Mouse (Mus musculus) midbrain, embryonic 14.5 days (tissue): ENCODE data around the gene Tmem200c. TPM values are rescaled to one million over a fixed set of nuclear protein-coding genes. Genes with fewer than 3 reads are reported as not detected.

Experiments used
- ATAC-seq: fragments of 200-750 bp; cut with Nextera tagmentation; 2 replicates; pipeline ENCODE4 v1.8.0; 2017; ENCODE audit warnings: moderate number of reproducible peaks, moderate library complexity; ENCODE audit not compliant: low FRiP score, low TSS enrichment
- DNase-seq: peaks from one replicate; pipeline ENCODE4 v3.0.0-alpha.2; 2015
- H3K27ac ChIP-seq: fragments of 300-500 bp; sonication (generic); replicated peaks from 2 replicates; pipeline ENCODE4 v1.5.1; 2014; ENCODE audit warnings: mild to moderate bottlenecking, low read depth, low read length, moderate library complexity
- H3K27me3 ChIP-seq: fragments of 300-500 bp; sonication (generic); 2 replicates; pipeline ENCODE4 v1.6.1; 2014; ENCODE audit warnings: low read length, control low read depth, mixed read lengths; ENCODE audit not compliant: control insufficient read depth, insufficient read depth
- H3K36me3 ChIP-seq: fragments of 300-500 bp; sonication (generic); 2 replicates; pipeline ENCODE4 v1.6.1; 2014; ENCODE audit warnings: low read length, control low read depth; ENCODE audit not compliant: control insufficient read depth, insufficient read depth
- H3K4me1 ChIP-seq: fragments of 300-500 bp; sonication (generic); 2 replicates; pipeline ENCODE4 v1.6.1; 2014; ENCODE audit warnings: mild to moderate bottlenecking, antibody characterized with exemption, low read length, control low read depth; ENCODE audit not compliant: control insufficient read depth, insufficient read depth
- H3K4me2 ChIP-seq: fragments of 300-500 bp; sonication (generic); 2 replicates; pipeline ENCODE4 v1.6.1; 2014; ENCODE audit warnings: mild to moderate bottlenecking, low read length, moderate library complexity
- H3K4me3 ChIP-seq: fragments of 300-500 bp; sonication (generic); replicated peaks from 2 replicates; pipeline ENCODE4 v1.5.1; 2014; ENCODE audit warnings: low read depth, low read length
- H3K9ac ChIP-seq: fragments of 300-500 bp; sonication (generic); replicated peaks from 2 replicates; pipeline ENCODE4 v1.6.1; 2014; ENCODE audit warnings: mild to moderate bottlenecking, low read length, moderate library complexity
- H3K9me3 ChIP-seq: fragments of 300-500 bp; sonication (generic); 2 replicates; pipeline ENCODE4 v1.6.1; 2016; ENCODE audit warnings: low read length, control low read depth, mixed read lengths; ENCODE audit not compliant: control insufficient read depth
- WGBS: fragments of 180-500 bp; shearing (Covaris S2); extraction: QIAGEN DNeasy Blood & Tissue Kit; methylation state at CpG from one replicate; pipeline ENCODE4 v1.1.7; 2014; 5-methylcytosine and 5-hydroxymethylcytosine counted together
- polyA plus RNA-seq: library from polyadenylated mRNA; unstranded; fragments of >200 nt; fragmentation: Nextera tagmentation; extraction: Ambion mirVana; gene quantifications from 2 replicates; pipeline ENCODE4 v1.2.1, GENCODE M21; 2014

Tmem200c gene
- polyA plus RNA-seq, 1 experiment from 2014 or later: 4.2 TPM

DNA sequence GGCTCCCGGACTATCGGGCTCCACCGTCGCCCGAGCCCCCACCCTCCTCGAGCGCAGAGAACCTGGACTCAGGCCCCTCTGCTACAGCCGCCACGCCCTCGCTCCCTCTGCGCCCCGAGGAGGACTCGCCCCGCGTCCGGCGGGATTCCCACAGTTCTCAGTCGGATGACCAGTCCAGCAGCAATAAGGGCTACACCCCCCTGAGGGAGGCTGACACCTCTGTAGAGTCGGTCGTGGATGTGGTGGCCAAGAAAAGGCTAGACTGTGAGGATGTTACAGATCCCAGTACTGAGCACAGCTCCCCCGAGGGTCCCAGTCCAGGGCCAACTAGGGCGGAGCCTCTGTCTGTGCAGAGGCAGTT is 15.4 kb downstream of the Tmem200c start:
- Histone ChIP-seq H3K4me3 (peak overlapping the region; percentile 55), H3K4me2 (peak overlapping the region; percentile 97), H3K36me3 (no peaks in the 10 kb centered on the region), H3K9ac (peak overlapping the region; percentile 66), H3K27me3 (peaks cover 10% of the 10 kb centered on the region; the same call in 1 of the 2 replicates), H3K9me3 (no peaks in the 10 kb centered on the region), H3K4me1 (peaks cover 22% of the 10 kb centered on the region), H3K27ac (no peak overlapping the region)
- no peak; the same call in 1 of the 2 replicates for ATAC-seq
- WGBS: 3% methylated on average over 22 of the region's 22 CpGs
- peak; percentile 27 for DNase-seq

DNA sequence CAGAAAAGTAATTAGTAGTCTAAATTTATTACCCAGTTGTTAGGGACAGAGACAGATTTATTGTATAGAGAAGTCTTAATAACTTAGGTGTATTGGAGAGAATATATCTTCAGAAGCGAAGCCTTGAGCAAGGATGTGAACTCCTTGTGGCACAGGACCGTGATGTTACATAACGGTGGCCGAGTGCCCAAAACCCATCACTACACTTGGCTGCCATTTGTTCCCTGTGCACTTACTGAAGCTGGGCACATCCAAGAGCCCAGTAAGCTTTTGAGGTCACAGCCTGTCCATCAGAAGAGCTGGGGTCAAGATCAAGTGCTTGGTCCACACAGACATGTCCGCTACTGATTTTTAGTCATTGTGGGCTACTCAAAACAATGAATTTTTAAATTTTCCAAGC is 19.5 kb downstream of the Tmem200c start:
- Histone ChIP-seq H3K36me3 (no peaks in the 10 kb centered on the region), H3K4me1 (peaks cover 12% of the 10 kb centered on the region), H3K27ac (no peak overlapping the region), H3K4me3 (no peak overlapping the region), H3K27me3 (no peaks in the 10 kb centered on the region), H3K4me2 (no peak overlapping the region), H3K9ac (no peak overlapping the region), H3K9me3 (no peaks in the 10 kb centered on the region)
- no peak for DNase-seq
- 90% methylated on average over 5 of the region's 5 CpGs for WGBS
- ATAC-seq: no peak

DNA sequence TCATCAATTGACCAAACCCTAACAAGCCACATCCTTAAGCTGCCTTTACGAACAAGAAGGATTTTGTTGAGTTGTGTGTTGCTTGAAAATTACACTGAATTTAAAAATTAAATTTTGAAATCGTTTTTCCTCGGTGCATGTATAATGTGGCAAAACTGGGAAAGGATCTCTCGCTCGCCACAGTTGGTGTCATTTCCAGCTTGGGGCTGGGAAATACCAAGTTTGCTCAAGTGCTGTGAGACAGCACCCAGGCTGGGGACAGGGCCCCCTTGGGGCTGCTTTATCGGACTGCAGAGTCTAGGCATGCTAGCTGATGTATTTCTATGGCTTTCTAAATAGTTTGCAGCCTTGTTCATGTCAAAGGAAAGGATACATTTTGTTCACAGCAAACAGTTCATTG is 22.3 kb downstream of the Tmem200c start:
- no peaks in the 10 kb centered on the region for H3K27me3 ChIP-seq
- H3K4me2 ChIP-seq: no peak overlapping the region
- H3K9me3 ChIP-seq: no peaks in the 10 kb centered on the region
- H3K9ac ChIP-seq: no peak overlapping the region
- H3K36me3 ChIP-seq: no peaks in the 10 kb centered on the region
- ATAC-seq (no peak), DNase-seq (no peak)
- H3K4me1 ChIP-seq: no peaks in the 10 kb centered on the region; the same call in 1 of the 2 replicates
- 82% methylated on average over 6 of the region's 6 CpGs for WGBS
- no peak overlapping the region for H3K4me3 ChIP-seq
- H3K27ac ChIP-seq: no peak overlapping the region

DNA sequence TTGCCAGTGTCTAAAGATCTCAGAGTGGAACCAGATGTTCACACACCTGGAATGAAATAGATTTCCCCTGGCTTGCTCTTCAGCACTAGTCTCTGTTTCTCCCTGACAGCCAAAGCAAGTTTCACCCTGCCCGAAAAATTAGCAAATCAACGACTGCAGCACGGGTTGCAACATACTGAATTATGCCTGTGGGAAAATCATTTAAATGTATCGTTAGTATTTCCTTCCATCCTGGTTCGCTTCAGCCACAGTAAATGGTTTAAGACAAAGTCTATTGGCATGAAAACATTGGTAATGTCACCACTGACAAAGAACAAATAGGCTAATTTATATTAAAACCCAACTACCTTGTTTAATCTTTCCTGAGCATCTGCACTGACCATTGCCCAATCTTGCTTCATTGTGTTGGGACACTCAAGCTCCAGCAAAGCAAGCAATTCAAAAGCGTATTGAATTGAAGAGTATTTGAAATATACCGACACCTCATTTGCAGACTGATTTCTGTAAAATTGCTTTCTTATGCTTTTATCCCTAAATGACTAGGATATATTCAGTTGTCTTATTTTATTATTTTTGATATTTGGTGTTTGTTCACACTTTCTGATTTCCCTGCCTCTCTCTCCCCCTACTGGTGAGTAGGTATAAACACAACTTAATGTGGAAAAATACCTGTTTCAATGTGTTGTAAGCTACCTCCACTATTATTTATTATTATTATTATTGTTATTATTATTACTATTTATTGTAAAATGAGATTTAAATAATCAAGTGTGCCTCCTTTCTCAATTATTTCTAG is 25.9 kb downstream of the Tmem200c start:
- Histone ChIP-seq H3K9ac (no peak overlapping the region), H3K4me1 (no peaks in the 10 kb centered on the region), H3K36me3 (no peaks in the 10 kb centered on the region), H3K4me3 (no peak overlapping the region), H3K27me3 (no peaks in the 10 kb centered on the region), H3K9me3 (no peaks in the 10 kb centered on the region), H3K27ac (no peak overlapping the region), H3K4me2 (no peak overlapping the region)
- ATAC-seq: no peak
- DNase-seq: peak; percentile 62
- 75% methylated on average over 7 of the region's 7 CpGs for WGBS

DNA sequence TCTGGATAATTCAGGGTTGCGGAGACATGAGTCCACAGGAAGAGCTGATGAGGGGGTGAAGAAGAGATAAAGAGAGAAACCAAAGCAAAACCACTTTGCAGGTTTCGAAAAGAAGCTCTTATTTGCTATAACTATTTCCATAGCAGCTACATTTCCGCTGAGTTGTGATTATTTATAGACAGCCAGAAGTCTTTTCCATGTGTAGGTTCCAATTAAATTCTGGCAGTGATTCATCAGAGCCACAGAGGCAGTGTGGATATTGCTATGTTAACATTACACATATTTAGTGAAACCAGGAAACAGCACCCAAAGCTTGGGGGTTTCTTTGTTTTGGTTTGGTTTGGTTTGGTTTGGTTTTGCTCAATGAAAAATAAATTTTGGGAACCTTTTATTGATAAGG is 37.8 kb downstream of the Tmem200c start:
- no peaks in the 10 kb centered on the region for H3K36me3 ChIP-seq
- H3K9me3 ChIP-seq: no peaks in the 10 kb centered on the region
- H3K27ac ChIP-seq: no peak overlapping the region
- H3K4me1 ChIP-seq: no peaks in the 10 kb centered on the region
- WGBS: 89% methylated on average over 3 of the region's 3 CpGs
- no peak overlapping the region for H3K4me2 ChIP-seq
- ATAC-seq (no peak), DNase-seq (no peak)
- no peak overlapping the region for H3K9ac ChIP-seq
- H3K27me3 ChIP-seq: no peaks in the 10 kb centered on the region
- no peak overlapping the region for H3K4me3 ChIP-seq

DNA sequence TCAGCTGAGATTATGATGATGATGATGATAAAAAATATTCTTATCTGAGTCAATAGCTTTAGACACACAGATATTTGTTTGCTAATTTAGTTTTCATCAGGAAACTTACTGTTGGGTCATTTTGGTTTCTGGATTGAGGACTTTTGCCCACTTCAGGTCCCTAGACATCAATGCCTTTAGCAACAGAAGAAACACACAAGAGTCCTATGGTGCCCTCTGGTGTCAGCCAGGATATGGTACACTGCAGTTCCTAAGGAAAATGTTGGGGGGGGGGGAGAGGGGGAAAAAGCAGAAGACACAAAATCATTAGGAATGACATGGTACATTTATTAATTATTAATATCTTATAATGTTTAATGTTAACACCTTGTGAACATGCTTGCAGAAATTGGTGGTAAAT is 42.0 kb downstream of the Tmem200c start:
- H3K9ac ChIP-seq: no peak overlapping the region
- H3K36me3 ChIP-seq: no peaks in the 10 kb centered on the region
- no peaks in the 10 kb centered on the region for H3K4me1 ChIP-seq
- peak; percentile 63 for DNase-seq
- no peaks in the 10 kb centered on the region for H3K27me3 ChIP-seq
- no peak for ATAC-seq
- H3K4me2 ChIP-seq: no peak overlapping the region
- H3K9me3 ChIP-seq: no peaks in the 10 kb centered on the region
- H3K4me3 ChIP-seq: no peak overlapping the region
- H3K27ac ChIP-seq: no peak overlapping the region

DNA sequence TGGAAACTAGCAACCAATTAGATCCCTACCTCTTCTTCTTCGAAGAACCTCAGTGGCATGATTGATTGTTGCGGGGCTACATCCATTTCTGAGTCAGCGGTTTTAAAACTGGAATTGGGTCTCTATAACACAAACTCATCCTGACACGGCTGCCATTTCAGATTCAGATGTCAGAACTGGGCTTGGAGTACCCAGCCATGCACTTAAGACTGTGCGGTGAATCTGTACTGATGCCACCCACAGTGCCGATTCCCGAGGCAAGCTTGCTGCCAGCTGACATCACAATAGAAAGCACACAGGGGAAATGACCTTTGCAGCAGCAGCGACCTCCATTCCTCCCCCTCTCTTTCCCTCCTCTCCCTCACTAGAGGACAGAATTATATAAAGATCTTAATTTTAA is 47.6 kb downstream of the Tmem200c start:
- Histone ChIP-seq H3K9me3 (no peaks in the 10 kb centered on the region), H3K4me3 (no peak overlapping the region), H3K27me3 (no peaks in the 10 kb centered on the region), H3K9ac (no peak overlapping the region), H3K4me2 (no peak overlapping the region), H3K36me3 (no peaks in the 10 kb centered on the region), H3K4me1 (no peaks in the 10 kb centered on the region), H3K27ac (no peak overlapping the region)
- ATAC-seq (no peak), DNase-seq (no peak)
- WGBS: 32% methylated on average over 8 of the region's 8 CpGs

DNA sequence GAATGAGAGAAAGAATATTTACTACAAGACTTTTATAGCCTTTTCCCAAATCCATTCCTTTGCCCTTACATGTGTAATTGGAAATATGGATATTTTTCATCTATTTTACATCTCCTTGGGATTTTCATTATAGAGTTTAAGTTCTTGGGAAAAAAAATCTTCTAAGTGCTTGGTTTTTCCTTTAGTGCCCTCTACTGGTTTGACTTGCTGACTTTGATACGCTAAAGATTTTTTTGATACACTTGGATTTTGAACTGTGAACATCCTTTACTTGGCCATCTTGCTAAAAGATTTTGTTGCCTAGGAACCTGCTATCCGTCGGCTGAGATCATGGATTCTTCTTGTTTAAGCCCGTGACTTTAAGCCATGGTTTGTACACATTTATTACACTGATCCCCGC is 48.8 kb downstream of the Tmem200c start:
- peak; percentile 71 for DNase-seq

DNA sequence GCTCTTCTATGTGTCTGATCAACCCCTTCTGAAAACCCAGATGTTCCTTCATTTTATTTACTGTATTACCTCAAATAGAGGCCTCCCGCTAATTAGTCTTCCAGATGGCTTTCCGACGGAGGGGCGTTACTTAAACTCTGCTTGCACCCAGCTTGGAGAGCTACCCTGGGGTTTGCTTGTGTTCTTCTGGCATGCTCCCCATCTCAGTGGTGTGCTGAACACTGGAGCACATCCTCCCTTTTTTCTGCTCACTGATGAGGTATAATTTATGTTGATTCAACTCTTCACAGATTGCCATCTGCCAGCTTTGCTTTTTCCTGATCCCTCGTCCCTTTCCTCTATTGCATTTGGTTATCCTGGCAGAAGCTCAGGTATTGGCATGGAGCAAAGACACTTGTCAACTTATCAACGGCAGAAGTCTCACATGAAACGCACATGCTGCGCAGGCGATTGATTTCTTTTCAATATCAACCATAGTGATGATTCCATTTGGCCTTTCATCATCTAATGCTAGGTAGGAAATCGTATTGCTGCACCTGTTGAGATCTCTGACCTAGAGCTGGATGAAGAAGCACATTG is 49.6 kb downstream of the Tmem200c start:
- no peak overlapping the region for H3K4me3 ChIP-seq
- H3K4me1 ChIP-seq: no peaks in the 10 kb centered on the region
- no peaks in the 10 kb centered on the region for H3K27me3 ChIP-seq
- no peak overlapping the region for H3K4me2 ChIP-seq
- no peaks in the 10 kb centered on the region for H3K36me3 ChIP-seq
- DNase-seq (no peak), ATAC-seq (no peak)
- H3K27ac ChIP-seq: no peak overlapping the region
- no peaks in the 10 kb centered on the region for H3K9me3 ChIP-seq
- 91% methylated on average over 10 of the region's 10 CpGs for whole genome bisulfite sequencing
- no peak overlapping the region for H3K9ac ChIP-seq

More for the DNA sequence above, 48.8 kb downstream of the Tmem200c start:
- Histone ChIP-seq H3K27ac (no peak overlapping the region), H3K4me3 (no peak overlapping the region), H3K27me3 (no peaks in the 10 kb centered on the region), H3K36me3 (no peaks in the 10 kb centered on the region), H3K4me2 (no peak overlapping the region), H3K9me3 (no peaks in the 10 kb centered on the region), H3K9ac (no peak overlapping the region), H3K4me1 (no peaks in the 10 kb centered on the region)
- 65% methylated on average over 5 of the region's 5 CpGs for WGBS
- no peak for ATAC-seq
